Mouse (Mus musculus): Measurements from ENCODE around the gene Ccdc181. TPM values are rescaled to one million over a fixed set of nuclear protein-coding genes. Genes with fewer than 3 reads are reported as not detected.

Ccdc181 gene
- total RNA-seq, 2 experiments from 2014 or later, result 7.3 to 9.8 TPM

DNA sequence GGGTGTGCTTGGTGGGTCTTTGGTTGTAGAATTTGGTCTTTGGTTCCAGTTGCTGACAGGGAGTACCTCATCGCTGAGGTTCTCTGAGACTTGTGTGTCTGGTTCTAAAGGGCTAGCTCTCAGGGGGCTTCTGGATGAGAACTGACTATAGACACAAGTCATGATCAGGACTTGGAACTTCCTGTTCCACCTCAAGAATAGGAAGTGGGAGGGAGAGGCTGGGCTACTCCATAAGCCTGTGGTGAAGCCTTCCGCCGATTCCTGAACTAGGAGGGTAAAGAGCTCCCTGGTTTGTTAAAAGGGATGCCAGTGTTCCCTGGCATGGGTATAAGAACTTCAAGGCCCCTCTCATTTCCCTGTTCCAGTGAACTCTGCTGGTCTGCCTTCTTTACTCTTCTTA, 8.6 kb downstream of the Ccdc181 start:
- no peak for DNase-seq

DNA sequence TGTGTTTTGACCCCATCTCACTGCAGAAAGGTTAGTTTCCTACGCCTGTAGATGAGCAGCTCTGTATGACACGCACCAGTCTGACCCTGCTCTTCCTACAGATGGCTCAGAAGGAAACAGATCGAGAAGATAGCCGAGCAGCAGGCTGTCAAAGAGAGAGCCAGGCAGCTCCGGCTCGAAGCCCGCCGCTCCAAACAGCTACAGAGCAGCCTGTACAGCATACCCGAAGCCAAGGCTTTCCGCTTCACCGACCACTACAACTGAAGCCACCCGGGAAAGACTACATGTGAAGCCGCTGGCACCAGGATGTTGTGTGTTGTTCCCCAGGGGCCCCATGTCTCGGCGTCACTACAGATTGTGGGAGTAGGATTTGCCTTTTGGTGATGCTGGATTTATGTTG, 12.0 kb downstream of the Ccdc181 start:
- DNase-seq, result no peak

GRCm38 (mm10) chr1:164292040-164292439, 16.7 kb downstream of the Ccdc181 start:
- DNase-seq, result no peak

DNA sequence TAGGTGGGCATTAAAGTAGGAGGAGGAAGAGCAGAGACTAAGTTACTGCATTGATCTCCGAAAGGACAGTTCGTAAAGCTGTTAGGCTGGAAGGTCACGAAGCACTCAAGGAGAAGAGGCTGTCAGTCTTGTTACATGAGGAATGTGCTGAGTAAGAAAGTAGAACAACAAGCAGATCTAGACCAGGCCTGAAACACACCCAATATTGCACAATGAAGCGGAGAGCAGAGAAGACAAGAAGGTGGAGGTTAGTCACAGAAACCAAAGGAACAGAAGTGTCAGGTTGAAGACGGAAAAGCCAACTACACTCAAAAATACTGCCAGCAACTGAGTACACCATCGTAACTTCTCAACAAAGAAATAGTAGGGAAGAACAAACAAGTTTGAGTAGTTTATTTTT, 18.7 kb downstream of the Ccdc181 start:
- no peak for DNase-seq

DNA sequence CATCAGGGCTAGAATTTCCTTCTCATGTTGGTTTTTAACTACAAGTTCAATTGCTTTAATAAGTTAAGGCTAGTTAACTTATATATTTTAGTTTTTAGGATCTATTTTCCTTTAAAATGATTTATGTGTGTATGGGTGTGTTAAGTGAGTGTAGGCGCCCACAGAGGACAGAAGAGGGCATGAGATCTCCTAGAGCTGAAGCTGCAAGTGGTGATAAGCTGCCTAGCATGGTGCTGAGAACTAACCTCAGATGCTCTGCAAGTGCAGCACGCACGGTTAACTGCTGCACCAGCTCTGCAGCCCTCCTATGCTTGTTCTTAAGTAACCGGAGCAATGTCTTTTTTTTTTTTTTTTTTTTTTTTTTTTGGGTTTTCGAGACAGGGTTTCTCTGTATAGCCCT, 21.1 kb downstream of the Ccdc181 start:
- no peak for DNase-seq

DNA sequence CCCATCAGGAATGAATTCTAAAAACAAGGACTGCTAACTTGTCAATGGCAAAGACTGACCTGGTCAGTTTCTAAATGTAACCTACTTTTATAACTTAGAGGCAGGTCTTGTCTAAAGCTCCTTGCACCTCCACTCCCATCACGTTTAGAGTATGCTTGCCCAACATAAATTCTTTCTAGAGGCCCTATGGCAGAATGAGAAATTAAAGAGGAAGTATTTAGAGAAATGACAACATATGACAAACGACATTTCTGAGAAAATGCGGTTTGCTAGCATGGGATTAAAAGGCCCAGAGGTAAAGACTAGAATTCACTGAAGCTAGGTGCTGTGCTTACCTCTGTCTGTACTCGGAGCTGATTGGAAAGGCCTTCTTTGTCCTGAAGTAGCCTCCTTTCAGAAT, 26.6 kb downstream of the Ccdc181 start:
- no peak for DNase-seq

DNA sequence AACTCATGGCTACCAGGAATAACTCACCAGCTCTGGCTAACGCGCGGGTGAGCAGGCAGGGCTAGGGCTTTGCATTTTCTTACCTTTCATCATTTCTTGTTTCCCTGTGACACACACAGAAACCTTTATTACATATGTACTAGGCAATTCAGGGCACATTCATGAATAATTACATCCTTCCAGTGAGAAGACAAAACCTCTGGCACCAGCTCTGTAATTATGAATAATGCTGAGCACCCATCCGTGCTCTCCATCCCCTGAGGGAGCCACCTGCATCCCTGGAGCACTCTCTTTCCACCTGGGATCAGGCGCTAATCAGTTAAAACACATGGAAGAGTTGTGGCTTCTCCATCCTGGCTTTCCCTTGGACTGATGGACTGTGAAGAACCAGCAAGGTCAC, 28.4 kb downstream of the Ccdc181 start, which contains the start of gene Nme7:
Gene Nme7, plus strand, starts transcription at position 301 of the 400 bp plus-strand sequence.
- no peak for DNase-seq

GRCm38 (mm10) chr1:164307124-164307751, 31.9 kb downstream of the Ccdc181 start, which contains the start of gene Blzf1:
Blzf1 (minus strand) TSS chr1:164307489.
- DNase-seq, result peak; percentile 97

- no peak for DNase-seq
Observed at GRCm38 (mm10) chr1:164307922-164308321, 32.5 kb downstream of the Ccdc181 start.

DNA sequence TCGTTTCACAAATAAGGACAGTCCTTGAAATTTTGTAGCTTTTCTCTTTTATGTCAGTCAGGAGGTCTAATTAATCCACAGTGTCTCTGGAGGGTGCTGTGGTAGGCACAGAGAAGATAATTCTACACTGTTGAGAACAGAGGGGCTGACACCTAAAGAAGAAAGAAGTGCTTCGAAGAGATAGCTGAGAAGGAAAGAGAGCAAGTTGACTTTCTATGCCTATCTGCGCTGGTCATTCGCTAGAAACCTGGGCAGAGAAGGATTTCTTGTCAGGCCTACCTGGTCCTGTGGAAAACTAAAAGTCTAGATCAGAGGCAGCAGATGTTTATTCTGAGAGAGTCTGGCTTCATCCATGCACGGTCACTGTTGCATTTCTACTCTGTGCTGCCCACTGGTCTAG, 38.7 kb downstream of the Ccdc181 start:
- no peak for DNase-seq

GRCm38 (mm10) chr1:164315266-164315665, 39.9 kb downstream of the Ccdc181 start:
- peak; percentile 52 for DNase-seq

GRCm38 (mm10) chr1:164316697-164317096, 41.3 kb downstream of the Ccdc181 start:
- peak; percentile 81 for DNase-seq

DNA sequence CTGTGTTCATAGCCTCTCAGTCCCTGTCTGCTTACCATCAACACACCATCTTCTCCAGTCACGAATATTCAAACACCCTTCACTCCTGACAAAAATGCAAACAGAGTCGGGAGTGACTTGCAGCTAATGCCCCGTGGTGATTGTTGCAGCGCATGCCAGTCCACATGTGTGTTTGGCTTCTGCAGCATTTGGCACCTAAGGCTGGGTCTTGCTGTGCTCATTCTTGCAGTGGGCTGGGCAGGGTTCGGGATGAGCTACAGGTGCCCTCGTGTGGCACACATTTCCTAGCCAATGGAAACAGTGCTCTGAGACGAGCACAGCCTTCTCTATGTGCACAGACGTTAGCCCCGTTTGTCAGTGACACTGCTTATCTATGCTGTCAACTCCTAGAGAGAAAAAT, 41.9 kb downstream of the Ccdc181 start:
- DNase-seq, result no peak

DNA sequence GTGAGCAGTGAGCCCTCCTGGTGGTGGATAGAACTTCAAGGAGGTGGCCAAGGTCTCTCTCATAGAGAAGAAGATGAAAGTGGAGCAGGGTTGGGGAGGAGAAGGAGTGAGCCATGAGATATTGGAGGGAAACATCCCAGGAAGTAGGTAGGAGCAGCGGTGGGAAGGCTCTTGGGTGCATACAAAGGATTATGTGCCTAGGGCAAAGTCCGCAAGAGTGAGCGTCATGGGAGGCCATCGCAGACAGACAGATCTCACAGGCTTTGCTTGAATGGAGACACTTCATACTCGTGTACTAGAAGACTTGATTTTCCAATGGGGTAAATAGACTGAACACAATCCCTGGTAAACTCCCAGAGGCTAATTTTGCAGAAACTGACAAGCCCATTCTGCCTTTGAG, 43.1 kb downstream of the Ccdc181 start:
- DNase-seq, result no peak

GRCm38 (mm10) chr1:164319542-164320140, 44.3 kb downstream of the Ccdc181 start:
- no peak for DNase-seq

- no peak for DNase-seq
Observed at GRCm38 (mm10) chr1:164320731-164321130, 45.3 kb downstream of the Ccdc181 start.

DNA sequence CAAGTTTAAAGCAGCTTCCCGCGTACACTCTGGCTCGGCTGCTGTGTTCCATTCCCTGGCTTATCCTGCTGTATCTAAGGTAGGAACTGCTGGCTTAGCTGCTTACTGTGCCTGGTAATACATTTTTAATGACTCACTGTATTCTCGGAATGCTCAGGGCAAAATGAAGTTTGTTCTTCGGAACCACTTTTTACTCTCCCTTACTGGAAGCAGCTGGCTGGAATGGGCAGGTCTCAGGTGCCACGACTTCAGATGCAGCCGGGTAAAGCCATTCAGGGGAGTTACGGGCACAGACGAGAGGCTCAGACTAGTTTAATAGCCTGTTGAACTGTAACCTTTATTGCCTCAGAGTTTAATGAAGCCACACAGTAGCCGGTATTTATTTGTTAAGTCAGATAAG, 46.0 kb downstream of the Ccdc181 start:
- DNase-seq, result no peak

- no peak for DNase-seq
Observed at GRCm38 (mm10) chr1:164322987-164323650, 47.7 kb downstream of the Ccdc181 start.

DNA sequence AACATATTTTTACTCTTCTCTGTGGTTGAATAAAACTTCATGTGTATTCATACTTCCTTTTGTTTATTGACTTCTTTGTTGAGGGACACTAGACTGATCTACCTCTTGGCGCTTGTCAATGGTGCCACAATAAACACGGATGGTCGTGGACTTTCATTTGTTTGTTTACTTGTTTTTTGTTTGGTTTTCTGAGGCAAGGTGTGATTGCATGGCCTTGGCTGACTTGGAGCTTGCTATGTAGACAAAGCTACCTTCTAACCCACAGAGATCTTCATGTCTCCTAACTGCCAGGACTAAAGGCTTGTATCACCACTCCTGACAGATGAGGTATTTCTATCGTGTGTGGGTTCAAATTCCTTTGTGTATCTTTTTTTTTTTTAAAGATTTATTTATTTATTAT, 48.8 kb downstream of the Ccdc181 start:
- DNase-seq, result no peak

DNA sequence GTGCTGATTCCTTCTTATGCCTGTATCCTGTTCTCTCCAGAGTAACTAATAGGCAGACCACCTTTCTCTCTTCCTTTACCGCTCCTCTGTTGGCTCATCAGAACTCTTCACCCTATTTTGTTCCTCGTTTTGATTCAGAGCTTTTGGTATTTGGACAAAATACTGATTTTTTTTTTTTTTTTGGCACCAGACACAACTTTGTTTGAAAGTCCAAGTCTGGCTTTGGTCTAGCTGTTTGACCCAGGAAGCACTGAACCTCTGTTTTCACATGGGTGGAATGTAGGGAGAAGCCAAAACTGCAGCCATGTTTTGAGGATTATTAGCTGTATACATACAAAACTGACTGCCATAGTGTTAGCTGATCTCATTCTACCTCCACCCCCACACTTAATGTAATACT, 49.5 kb downstream of the Ccdc181 start:
- no peak for DNase-seq

- DNase-seq, result no peak
Observed at GRCm38 (mm10) chr1:164326600-164327155, 51.3 kb downstream of the Ccdc181 start.

DNA sequence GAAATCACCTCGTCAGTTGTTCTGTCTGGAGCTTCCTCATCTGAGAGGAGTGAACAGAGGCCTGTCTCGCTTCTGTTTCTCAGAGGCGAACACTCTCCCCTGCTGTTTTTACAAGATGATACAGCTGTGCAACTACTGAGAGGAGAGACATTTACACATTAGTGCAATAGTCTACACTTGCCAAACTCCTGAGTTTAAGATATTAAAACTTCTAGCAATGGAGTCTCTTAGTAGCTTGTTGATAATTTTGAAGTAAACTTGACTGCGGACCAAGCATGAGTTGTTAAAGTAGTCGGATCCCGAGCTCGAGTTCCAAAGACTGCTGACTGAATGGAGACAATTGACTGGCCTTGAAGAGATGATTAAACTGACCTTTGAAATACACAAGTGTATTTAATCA, 52.4 kb downstream of the Ccdc181 start:
- DNase-seq, result no peak

DNA sequence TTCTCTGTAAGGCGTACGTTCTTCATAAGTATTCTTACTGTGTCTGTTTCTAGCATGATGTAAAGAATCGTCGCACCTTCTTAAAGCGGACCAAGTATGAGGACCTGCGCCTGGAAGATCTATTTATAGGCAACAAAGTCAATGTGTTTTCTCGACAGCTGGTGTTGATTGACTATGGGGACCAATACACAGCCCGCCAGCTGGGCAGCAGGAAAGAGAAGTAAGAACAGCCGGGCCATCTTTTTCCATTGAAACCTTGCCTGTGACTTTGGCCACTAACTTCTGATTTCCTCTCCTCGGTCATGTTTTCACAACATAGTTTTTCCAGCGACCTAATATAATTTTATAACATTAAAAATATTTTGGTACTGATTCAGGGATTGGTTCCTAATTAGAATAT, 57.2 kb downstream of the Ccdc181 start:
- no peak for DNase-seq
